Mouse (Mus musculus) common myeloid progenitor, adult 5-6 weeks (primary cell): ENCODE data around the gene Abcc12. TPM values are rescaled to one million over a fixed set of nuclear protein-coding genes. Genes with fewer than 3 reads are reported as not detected.
A peak's percentile ranks its signal among the peaks of the same experiment; 100 is the strongest.

Source experiments
- ATAC-seq: replicated peaks from 2 replicates; pipeline ENCODE4 v1.8.0; 2016; ENCODE audit warnings: low read depth, mild to moderate bottlenecking, moderate TSS enrichment, inconsistent platforms; ENCODE audit not compliant: poor library complexity, severe bottlenecking
- total RNA-seq: library from RNA; stranded (forward); fragments of 200-1000, 187-1606 nt; gene quantifications from 2 replicates; pipeline ENCODE4 v1.2.3, GENCODE M21; 2017

Abcc12 gene
- not detected in 2 replicates for total RNA-seq

- ATAC-seq = no peak
Measured at GRCm38 (mm10) chr8:86580458-86580857, at the start of gene Abcc12. Gene Abcc12, minus strand, starts transcription at chr8:86580686.

- peak; percentile 47; the same call in 1 of the 2 replicates for ATAC-seq
Measured at GRCm38 (mm10) chr8:86630212-86630611, 49.7 kb upstream of the Abcc12 start.

- no peak for ATAC-seq
Measured at GRCm38 (mm10) chr8:86624915-86625314, 44.4 kb upstream of the Abcc12 start.

- ATAC-seq = peak; percentile 91
Measured at GRCm38 (mm10) chr8:86623911-86624731, 43.6 kb upstream of the Abcc12 start, which contains the start of gene Lonp2. Gene Lonp2, plus strand, starts transcription at chr8:86624043.

GRCm38 (mm10) chr8:86623551-86623910 lies 43.0 kb upstream of the Abcc12 start:
- no peak for ATAC-seq

GRCm38 (mm10) chr8:86617759-86618387 lies 37.4 kb upstream of the Abcc12 start:
- peak; percentile 92 for ATAC-seq

GRCm38 (mm10) chr8:86615095-86615769 lies 34.7 kb upstream of the Abcc12 start:
- ATAC-seq = no peak

GRCm38 (mm10) chr8:86613798-86614197 lies 33.3 kb upstream of the Abcc12 start:
- no peak for ATAC-seq

GRCm38 (mm10) chr8:86604676-86605075 lies 24.2 kb upstream of the Abcc12 start:
- 0 out of 2 replicates have a peak, but pooled peaks have one; percentile 22 for ATAC-seq

- no peak for ATAC-seq
Measured at GRCm38 (mm10) chr8:86603174-86603573, 22.7 kb upstream of the Abcc12 start.

- no peak for ATAC-seq
Measured at GRCm38 (mm10) chr8:86600311-86600710, 19.8 kb upstream of the Abcc12 start.

- ATAC-seq = no peak
Measured at GRCm38 (mm10) chr8:86599299-86599698, 18.8 kb upstream of the Abcc12 start.

- ATAC-seq = no peak
Measured at GRCm38 (mm10) chr8:86597681-86598080, 17.2 kb upstream of the Abcc12 start.

GRCm38 (mm10) chr8:86595671-86596070 lies 15.2 kb upstream of the Abcc12 start:
- no peak for ATAC-seq

- ATAC-seq = no peak
Measured at GRCm38 (mm10) chr8:86594159-86594796, 13.8 kb upstream of the Abcc12 start.

GRCm38 (mm10) chr8:86593099-86593498 lies 12.6 kb upstream of the Abcc12 start:
- ATAC-seq = no peak

GRCm38 (mm10) chr8:86588338-86588737 lies 7.9 kb upstream of the Abcc12 start:
- ATAC-seq = no peak

- no peak for ATAC-seq
Measured at GRCm38 (mm10) chr8:86586642-86587041, 6.2 kb upstream of the Abcc12 start.

- no peak for ATAC-seq
Measured at GRCm38 (mm10) chr8:86586058-86586457, 5.6 kb upstream of the Abcc12 start.

- peak; percentile 93 for ATAC-seq
Measured at GRCm38 (mm10) chr8:86585532-86585931, 5.0 kb upstream of the Abcc12 start.
